Mouse (Mus musculus): ENCODE data around the gene Tulp1.
"Not testable (repeated sequence)": the region's sequence is repeated elsewhere in the genome, so short reads cannot be mapped to it uniquely, and the experiment has no call there.

Tulp1 gene

DNA sequence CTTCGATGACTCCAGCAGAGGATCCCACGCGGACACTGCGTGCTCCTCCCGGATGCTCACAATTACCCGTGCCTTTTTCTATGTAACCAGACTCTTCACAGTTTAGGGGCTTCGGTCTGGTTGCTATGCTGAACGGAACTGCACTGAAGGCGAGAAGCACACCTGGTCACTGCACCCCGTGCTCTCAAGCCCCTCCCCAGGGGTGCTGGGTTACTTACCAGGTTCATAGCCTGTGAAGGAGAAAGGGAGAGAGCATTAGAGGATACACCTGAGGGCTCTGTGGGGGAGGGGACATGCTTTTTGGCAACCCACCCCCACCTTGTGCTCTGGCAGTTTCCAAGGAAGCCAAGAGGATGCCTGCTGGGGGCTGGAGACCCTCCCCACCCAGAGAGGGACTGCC lies 29.8 kb downstream of the Tulp1 start:
- DNase-seq = no peak

DNA sequence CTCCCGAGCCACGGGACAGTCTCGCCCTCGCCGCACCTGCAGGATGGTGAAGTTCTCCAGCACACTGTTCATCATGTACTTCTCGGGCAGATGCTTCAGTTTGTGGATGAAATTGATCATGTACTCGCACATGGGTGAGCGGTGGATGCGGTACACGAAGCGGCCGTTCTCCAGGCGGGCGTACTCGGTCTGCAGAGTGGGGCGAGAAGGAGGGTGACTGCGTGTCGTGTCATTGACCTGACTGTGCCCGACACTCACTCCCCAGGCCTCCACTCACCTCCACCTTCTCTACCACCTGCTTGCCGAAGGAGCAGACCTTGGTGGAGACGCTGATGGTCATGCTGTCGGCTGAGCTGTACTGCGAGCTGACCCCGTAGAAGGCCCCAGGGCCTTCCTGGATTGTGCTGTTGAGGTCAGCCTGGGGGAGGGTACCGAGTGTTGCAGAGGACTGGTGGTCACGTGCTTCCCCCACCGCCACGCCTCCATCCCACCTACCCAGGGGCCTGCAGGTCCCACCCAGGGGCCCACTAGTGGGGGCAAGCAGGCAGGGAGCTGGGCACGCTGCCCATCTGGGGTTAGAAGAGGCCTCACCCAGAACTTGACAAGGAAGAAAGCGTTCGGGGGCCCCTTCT lies 32.0 kb downstream of the Tulp1 start:
- no peak for DNase-seq

DNA sequence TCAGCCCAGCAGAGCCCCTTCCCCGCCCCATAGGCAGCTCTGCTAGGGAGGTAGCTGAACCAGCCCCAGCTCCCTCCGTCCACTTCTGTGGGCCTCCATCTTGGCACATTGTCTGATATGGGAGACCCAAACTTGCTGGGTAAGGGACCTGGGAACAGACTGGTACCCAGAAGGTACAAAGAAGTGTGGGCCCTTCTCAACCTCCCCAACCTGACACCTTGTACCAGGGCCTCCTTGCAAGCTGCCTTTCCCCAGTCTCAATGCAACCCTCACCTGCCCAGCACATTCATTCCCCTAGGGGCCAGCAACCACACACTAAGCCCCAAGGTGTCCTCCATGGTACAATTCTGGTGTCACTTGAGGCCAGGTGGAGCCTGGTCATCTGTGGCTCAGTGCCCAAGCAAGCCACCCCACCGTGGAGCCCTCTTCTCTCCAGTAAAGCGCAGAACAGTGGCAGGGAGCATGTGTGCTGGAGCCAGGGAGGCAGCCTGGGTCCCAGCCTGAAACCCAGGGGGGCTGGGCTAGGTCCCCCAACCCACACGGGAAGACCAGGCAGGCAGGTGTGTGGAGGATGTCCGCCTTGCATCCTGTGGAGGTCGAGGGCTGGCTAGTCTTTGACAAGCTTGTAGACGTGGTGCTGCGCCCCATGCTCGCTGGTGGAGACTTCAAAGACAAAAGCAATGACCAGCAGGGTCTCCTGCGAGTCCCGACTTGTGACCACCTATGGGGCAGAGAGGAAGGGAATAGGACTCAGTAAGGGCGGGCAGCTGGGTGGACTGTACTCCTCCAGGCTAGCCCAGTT lies 32.7 kb downstream of the Tulp1 start:
- no peak for DNase-seq

DNA sequence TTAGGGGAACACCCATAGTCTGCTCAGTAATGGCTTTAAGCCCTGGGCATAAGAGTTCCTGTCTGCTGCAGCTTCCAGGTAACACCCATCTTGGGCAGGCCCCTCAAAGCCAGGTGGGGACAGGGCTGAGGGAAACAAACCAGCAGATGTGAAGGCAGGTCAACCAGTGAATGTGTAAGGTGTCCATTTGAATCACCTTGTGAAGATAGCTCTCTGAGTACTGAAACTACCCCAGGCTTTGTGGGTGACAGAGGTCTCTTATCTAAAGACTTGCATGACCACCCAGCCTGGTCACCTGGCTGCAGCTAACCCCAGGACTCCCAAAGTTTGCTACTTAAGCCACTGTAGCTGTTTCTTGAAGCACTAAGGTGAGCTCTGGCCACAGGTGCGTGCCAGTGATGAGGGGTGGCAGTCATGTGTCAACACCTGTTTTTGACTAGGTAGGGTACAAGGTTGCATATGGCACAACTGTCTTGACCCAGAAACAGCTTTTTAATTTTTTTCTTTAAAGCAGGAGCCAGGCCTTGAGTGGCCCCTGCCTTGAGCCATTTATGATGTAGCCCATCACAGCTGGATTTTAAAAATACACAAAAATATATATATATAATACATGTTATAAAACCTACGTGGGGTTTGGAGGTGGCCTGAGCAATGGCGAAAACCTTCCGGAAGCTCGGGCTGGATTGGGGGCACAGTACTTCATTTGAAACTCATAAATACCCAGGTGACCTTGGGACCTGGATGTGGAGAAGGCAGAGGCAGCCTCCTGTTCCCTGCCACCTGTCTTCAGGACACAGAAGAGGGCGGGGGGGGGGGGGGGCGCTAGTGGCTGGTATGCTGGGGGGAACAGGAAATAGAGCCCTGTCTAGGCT lies 33.5 kb downstream of the Tulp1 start:
- no peak for DNase-seq

DNA sequence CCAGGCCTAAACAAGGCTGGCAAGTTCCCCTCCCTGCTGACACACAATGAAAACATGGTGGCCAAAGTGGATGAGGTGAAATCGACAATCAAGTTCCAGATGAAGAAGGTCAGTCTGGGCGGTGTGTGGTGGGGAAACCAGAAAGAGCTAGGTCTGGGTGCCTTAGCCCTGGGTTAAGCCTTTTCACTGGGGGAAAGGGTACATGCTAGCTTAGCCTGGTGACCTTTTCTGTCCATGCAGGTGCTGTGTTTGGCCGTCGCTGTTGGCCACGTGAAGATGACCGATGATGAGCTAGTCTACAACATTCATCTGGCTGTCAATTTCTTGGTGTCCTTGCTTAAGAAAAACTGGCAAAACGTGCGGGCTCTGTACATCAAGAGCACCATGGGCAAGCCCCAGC lies 34.4 kb downstream of the Tulp1 start:
- DNase-seq = not testable (repeated sequence)

DNA sequence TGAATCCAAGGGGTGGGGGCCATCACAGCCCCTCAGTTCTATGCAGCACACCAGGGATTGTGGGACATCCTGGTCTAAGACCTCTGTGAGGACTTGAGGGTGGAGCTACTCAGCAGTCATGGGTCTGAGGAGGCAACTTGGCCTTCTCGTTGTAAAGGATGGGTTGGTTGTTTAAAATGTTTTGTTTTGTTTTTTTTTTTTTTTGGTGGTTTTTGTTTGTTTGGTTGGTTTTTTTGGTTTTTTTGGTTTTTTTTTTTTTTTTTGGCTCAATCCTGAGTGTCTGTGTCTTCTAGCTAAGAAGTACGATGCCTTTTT lies 34.8 kb downstream of the Tulp1 start:
- DNase-seq = no peak

DNA sequence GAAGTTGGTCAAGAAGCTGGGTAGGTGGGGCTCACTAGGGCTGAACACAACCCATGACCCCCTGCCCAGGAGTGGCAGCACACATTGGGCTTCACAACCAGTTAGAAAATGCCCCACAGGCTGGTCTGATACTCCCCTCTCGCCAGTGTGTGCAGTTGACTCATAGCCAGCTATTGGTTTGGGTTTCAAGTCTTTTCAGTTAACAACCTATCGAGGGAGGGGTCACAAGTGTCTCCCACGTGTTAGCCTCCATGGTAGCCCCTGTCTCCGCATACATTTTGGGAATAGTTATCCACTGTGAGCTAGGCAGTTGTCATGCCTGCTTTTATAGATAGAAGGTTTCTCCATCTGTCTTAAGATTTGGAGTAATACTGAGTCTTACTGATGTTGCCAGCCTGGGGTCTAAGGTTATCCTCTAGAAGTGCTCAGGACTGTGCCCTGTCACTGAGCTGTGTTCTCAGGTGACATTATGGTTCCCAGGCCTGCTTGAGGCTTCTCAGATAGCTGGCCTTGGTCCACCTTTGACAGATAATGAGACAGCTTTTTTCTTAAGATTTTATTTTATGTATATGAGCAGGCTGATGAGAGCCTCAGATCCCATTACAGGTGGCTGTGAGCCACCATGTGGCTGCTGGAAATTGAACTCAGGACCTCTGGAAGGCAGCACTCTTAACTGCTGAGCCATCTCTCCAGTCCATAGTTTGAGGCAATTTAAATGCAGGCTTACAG lies 35.4 kb downstream of the Tulp1 start:
- no peak for DNase-seq

DNA sequence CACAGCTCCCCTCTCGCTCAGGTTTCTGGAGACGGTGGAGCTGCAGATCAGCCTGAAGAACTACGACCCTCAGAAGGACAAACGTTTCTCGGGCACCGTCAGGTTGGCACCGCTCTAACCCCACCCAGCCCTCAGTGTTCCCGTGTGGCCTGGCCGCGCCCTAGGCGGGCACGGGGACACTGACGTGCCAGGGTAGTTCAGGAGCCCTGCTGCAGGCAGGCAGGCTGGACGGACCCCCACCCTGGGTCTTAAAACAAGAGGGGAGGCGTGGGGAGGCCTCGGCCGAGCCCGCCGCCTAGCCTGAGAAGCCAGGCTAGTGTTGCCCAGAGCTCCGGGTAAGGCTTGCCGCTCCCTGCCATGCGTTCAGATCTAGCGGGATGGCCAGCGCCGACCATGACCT lies 36.1 kb downstream of the Tulp1 start:
- no peak for DNase-seq

DNA sequence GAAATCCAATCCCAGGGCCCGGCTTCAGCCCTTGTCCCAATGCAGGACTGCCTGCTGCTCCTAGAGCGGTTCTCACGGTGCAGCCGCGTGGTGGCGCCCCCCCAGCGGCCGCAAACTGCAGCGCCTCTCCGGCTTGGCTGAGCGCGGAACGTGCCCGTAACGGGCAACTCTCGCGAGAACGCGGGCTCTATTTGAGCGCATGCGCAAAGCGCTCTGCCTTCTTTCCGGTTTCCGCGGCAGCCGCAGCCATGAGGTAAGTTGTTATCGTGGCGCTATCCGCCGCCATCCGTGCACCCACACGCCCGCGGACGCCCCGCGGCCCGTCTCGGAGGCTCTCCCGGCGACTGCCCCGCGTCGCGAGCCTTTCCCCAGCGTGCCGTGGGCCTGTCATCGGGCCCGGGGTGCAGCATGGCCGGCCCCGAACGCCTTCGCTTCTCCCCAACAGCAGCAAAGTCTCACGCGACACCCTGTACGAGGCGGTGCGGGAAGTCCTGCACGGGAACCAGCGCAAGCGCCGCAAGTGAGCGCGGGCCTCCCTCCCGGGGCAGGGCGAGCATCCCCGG lies 36.6 kb downstream of the Tulp1 start, which contains the start of gene Rpl10a:
Gene Rpl10a (plus strand): TSS at position 106 of the 563 bp plus-strand sequence.
- DNase-seq = peak; percentile 97

DNA sequence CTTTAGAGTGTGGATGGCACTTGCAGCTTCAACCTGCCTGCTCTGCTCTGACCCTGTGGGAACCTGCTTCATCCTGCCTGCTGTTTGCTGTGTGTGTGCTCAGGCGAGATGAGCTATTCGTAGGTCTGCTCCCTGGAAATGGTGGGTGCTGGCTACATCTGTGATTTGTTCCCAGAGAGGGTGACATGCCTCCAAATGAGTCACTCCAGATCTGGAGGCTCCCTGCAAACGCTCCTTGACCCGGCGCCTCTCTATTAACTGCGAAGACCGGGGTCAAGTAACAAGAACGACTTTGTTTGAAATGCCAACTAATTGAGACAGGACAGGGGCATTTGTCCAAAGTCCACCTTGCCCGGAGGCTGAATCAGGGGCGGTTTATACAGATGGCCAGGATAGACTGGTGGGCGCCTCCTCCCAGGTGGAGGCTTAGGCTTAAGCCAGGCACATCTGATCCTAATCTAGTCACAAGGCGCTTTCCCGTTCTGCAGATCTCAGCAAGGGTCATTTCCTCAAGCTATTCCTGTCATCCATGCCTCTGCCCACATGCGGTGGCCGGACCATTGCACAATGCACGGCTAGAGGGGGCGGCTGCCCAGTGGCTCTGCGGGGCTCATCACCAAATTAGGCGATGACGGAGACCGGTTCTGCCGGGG lies 37.2 kb downstream of the Tulp1 start:
- no peak for DNase-seq

DNA sequence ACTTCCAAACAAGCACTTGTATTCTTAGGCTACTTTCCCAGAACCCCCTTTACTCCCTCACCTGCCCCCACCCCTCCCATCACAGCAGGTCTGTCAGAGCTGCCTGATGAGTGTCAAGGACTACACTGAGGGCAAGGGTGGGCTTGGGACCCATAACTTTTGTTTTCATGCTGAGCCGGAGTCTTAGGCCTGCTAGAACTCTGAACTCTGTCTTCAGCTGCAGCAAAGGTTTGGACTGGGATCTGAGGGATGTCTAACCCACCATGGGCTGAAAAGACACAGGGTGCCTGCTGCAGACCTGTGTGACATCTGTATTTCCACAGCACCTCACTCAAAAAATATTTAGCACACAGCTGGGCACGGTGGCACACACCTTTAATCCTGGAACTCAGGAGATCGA lies 38.1 kb downstream of the Tulp1 start:
- no peak for DNase-seq

DNA sequence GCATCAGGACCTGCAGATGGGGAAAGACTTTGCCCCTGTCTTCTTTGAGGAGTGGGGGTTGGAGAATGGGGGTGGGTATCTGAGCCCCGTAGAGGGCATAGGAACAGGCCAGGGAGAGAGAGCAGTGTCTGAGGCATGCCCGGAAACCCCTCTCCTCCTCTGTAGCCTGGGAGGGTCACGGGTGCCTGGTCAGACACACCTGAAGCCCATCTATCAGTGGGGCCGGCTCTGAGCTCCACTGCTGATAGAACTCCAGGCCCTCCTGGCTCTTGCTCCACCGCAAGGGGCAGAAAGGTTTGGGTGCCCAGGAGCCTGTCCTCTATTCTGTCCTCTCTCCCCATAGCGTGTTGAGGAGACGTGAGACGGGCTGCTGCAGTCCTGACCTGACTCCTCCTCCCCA lies 39.3 kb downstream of the Tulp1 start:
- DNase-seq = no peak

DNA sequence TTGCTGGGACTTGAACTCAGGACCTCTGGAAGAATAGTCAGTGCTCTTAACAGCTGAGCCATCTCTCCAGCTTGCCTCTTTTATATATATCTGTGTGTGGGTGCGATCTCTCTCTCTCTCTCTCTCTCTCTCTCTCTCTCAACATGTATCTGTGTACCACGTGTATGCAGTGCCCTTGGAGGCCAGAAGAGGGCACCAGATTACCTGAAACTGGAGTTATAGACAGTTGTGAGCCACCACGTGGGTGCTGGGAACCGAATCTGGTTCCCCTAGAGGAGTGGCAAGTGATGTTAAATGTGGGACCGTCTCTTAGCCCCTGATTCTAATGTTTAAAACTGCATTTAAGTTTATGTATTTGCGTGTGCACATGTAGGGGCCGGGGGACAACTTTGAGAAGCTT lies 40.6 kb downstream of the Tulp1 start:
- not testable (repeated sequence) for DNase-seq

DNA sequence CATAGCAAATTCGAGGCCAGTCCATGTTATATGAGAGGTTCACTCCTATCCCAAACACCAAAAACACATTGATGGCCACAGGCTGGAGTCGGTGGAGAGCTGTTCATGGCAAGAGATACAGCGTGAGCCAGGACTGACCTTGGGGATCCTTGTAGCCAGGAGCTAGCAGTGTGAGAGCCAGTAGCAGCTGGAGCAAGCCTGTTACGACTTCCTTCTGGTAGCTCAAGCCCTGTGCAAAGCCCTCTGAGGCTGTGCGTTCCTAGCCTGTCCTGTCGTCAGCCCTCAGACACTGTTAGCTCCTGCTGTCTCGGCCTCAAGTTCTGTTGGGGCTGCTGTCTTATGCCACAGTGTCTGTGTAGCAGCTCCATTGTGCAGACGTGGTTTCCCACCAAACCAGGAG lies 41.2 kb downstream of the Tulp1 start:
- no peak for DNase-seq

DNA sequence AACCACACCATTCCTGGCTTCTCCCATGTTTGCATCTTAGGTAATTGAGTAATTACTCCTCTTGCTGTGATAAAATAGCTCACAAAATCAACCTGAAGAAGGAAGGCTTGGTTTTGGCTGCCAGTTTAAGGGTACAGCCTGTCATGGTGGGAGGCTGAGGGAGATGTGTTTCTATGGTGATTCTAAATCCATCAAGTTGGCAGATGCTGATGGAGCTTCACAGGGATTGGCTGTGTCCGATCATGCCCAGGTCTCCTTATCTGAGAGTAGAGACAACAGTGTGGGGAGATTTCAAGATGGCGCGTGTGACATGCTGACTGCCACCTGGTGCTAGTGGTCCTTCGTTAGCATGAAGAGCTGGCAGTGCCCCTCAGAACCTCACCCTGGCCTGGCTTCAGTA lies 43.3 kb downstream of the Tulp1 start:
- DNase-seq = no peak

DNA sequence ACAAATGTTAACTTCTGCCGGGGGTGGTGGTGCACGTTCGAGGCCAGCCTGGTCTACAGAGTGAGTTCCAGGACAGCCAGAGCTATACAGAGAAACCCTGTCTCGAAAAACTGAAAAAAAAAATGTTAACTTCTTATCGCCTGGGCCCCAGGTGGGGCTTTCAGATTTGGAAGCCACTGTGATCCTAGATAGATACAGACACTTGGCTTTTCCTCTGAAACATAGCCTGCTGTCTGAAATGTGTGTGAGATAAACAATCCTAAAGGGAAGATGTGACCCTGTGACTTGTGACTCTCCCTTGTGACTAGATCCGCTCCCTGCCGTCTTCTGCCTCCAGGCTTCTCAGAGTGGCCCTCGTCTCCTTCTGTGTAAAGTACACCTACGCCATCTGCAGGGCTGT lies 47.3 kb downstream of the Tulp1 start:
- no peak for DNase-seq

DNA sequence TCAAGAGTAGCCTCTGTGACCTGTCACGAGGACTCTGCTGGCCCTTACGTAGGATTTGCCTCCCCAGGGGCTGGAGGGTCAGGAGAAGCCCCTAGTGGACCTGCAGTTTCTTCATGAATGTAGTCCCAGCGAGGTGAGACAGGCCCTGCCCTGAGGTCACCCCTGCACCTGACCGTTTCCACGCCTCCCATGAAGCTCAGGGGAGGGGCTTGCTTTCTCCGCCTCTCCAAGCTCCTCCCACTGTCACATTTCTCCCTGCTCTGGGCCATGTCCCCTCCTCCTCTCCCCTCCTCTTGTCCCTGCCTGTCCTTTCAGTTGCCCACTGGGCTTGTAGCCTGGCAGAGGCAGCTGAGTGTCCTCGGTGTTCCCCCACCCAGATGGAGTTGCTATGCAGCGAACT lies 47.9 kb downstream of the Tulp1 start:
- no peak for DNase-seq

DNA sequence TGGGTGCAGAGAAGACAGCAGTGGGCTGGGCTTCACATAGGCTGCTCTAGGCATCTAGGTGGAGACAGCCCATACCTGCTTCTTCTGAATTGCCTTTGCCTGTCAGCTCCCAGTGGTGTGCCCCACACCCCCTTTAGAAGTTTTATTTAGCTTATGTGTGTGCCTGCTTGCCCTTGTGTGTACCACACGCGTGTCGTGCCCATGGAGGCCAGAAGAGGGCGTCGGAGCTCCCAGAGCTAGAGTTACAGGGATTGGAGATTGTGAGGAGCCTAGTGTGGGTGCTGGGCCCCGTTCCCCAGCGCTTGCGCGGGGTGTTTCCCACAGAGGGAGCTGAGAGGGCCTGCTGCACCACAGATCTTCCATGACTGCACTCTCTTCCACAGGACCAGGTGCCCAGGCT lies 48.5 kb downstream of the Tulp1 start:
- no peak for DNase-seq

DNA sequence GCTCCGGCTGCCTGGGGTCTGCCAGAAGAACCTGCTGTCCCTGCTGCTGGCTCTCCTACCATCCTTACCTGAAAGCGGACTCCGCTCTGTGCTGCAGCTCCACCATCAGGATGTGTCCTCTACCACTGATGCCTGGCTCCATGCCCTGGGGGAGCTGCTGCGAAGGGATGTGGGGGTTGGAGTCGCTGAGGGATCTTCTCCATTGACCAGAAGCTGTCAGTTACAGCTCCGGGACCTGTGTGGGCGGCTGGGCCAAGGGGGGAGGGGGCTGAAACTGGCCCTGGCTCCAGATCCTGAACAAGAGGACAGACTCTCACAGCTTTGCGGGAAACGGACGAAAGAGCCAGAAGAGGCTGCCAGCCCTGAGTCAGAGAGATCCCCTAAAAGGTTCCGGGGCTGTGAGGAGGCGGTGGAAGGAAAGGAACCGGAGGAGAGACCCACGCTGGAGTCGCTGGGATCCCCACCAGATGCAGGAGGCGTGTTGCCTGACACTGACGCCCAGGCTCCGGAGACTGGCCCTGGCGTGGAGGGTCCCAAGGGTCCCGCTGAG lies 49.3 kb downstream of the Tulp1 start:
- DNase-seq = no peak

DNA sequence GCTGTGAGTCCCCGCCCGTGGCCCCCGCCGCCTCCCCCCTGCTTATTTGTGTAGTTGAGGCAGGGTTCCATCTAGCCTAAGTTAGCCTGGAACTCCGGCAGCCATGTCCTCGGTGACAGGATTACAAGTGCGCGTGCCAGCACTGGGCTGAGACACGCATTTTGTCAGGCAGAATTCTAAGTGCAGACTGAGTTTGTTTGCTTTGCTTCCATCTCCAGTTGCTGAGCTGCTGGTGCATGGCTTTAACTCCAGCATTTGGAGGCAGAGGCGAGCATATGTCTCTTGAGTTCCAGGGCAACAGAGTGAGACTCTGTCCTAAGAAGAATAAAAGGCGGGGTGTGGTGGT lies 51.2 kb downstream of the Tulp1 start:
- DNase-seq = no peak

DNA sequence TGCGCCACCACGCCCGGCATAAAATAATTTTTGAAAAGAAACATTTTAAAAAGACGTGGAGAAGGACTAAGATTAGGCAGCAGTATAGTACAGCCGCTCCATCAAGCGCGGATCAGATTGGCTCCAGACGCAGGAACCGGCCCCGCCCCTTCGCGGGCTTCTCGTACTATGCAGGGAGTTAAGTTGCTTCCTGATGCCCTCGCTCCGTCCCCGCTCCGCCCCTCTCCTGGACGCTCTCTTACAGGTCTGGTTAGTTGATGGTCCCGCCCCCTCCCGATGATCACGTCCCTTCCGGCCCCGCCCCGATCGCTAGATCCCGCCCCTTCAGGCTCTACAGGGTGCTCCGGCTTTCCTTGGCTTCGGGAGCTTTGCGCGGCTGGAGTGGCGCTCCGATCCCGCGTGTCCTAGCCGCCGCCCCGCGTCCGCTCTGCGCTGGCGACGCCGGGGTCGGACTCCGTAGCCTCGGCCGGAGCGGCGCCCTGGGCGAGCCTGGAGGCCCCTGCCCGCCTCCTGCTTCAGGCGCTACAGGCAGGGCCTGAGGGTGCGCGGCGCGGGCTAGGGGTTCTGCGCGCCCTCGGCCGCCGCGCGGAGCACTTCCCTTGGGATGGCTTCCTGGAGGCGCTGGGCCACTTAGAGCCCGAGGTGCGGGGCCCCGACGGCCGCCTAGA lies 51.7 kb downstream of the Tulp1 start, which contains the start of gene Fance:
Gene Fance (plus strand): TSS at position 308 of the 668 bp plus-strand sequence.
- peak; percentile 92 for DNase-seq

Measured in cerebellum, adult 8-10 months (tissue).